Mouse (Mus musculus): ENCODE measurements around the gene Cacnb2.

DNA sequence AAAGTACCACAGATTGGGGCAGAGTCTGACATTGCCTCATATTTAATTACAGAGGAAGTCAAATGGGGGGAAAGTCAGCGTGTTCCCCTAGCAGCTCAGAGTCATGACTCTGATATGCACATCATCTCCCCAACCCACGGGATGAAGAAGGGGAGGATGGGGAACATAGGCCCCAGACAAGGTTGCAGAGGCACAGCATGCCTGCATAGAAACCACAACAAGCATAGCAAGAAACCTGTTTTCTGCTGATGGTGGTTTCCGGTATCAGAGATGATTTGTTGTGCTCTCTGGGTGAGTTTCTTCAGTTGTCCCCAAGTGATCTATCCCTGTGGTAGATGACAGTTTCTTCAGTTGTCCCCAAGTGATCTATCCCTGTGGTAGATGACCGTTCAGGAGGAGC is 389.6 kb downstream of the Cacnb2 start:
- no peak for TF ChIP-seq POLR2A (IDR thresholded peaks at IDR 0.05; ENCODE audit: extremely low read depth, insufficient read depth, low read length)
- TF ChIP-seq CTCF (IDR thresholded peaks at IDR 0.05; ENCODE audit: low read depth, low read length), result no peak

Measured in liver, adult 2 months (tissue).